Mouse (Mus musculus) ovary, adult 10 weeks (tissue): ENCODE measurements around the gene Rab11fip5. TPM values are rescaled to one million over a fixed set of nuclear protein-coding genes. Genes with fewer than 3 reads are reported as not detected.

ENCODE experiments used
- polyA plus RNA-seq: library from polyadenylated mRNA; stranded (reverse); fragments of 350-450 nt; fragmentation: Illumina TruSeq; extraction: RNeasy Lipid Tissue Mini Kit (QIAGEN cat#74804); gene quantifications from one replicate; pipeline ENCODE4 v1.2.3, GENCODE M21; 2014

Rab11fip5 gene
- polyA plus RNA-seq, result 4.6 TPM

DNA sequence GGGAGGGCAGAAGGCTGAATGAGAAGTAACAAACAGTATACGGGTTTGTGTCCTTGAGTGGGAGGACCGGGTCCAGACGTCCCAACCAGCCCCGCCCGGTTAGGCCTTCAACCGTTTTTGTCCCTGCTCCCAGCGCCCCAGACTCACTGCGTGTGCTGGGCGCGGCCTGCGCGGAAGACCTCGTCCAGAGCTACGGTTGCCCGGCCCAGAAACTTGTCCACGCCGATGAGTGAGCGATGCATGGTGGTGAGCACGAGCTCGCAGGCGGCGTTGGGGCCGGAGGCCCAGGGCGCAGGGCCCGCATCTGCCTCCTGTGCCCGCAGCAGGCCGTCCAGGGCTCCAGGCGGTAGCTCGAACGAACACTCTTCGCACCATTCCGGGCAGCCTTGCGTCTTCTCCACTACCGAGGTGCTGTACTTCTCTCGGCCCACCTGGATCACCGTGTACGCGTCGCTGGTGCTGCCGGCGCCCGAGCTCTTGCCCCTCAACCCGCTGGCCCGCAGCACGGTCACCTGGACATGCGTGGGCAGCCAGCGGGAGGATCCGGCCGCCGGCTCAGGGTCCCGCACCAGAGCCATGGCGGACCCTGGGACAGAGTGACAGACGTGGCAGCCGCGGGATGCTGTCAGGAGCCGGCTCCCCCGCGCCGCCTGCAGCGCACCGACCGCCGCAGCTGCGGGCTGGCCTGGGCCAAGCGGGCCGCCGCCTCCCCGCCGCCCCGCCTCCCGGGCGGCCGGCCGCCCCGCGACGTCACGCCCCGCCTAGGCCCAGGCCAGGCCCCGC lies at the start of gene Rab11fip5:
Gene Rab11fip5, minus strand, starts transcription at position 684 of the 783 bp plus-strand sequence.

GRCm38 (mm10) chr6:85423836-85424379 lies 49.5 kb upstream of the Rab11fip5 start, which contains the start of gene Noto:
Gene Noto, plus strand, starts transcription at chr6:85423886.

DNA sequence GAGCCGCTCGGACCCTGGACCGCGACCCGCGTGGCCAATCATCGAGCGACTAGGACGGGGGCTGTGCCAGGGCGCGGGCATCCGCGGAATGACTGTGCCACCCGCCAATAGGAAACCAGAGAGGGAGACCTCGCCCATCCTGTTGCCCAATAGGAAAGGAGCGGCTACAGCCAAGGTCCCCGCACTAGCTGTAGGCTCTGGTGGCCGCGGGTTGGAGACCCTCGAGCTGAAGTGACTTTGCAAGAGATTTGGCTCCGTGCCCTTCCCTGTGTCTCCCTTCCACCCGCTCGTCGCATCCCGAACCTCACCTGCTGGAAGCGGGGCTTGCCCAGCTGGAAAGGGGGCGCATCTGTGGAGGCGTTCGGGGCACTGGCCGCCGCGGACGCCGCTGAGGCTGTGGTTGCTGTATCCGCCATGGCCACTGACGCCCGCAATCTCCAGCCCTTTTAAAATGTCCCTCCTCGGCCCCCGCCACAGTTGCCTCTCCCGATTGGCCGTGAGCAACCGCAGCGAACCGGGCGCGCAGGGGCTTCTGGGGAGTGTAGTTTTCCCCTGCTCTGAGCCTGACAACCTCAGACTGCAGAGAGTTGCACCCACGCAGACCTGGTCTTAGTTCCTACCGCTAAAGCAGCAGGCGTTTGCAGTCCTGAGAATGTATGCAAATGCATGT lies 41.3 kb downstream of the Rab11fip5 start, which contains the start of gene Sfxn5:
Gene Sfxn5, minus strand, starts transcription at position 423 of the 670 bp plus-strand sequence.

Other genes with a start within 250 kb of the Rab11fip5 start
- gene Spr, start 236.9 kb downstream of the Rab11fip5 start, polyA plus RNA-seq, result 1.3 TPM
- not detected for gene Emx1, start 187.2 kb downstream of the Rab11fip5 start, polyA plus RNA-seq
- 2.4 TPM for gene Sfxn5, start 41.2 kb downstream of the Rab11fip5 start, polyA plus RNA-seq
- 3.3 TPM for gene Noto, start 49.3 kb upstream of the Rab11fip5 start, polyA plus RNA-seq
- gene Smyd5, start 57.4 kb upstream of the Rab11fip5 start, polyA plus RNA-seq, result 2.5 TPM
- gene Cct7, start 76.9 kb upstream of the Rab11fip5 start, polyA plus RNA-seq, result 174 TPM
- gene Pradc1, start 77.3 kb upstream of the Rab11fip5 start, polyA plus RNA-seq, result 2.3 TPM
- gene Fbxo41, start 128.4 kb upstream of the Rab11fip5 start, polyA plus RNA-seq, result not detected
- gene Egr4, start 139.0 kb upstream of the Rab11fip5 start, polyA plus RNA-seq, result not detected
- gene Alms1, start 212.9 kb upstream of the Rab11fip5 start, polyA plus RNA-seq, result 34.3 TPM